Mouse (Mus musculus) hindbrain, embryonic 15.5 days (tissue): ENCODE results near the gene Lalba. TPM values are rescaled to one million over a fixed set of nuclear protein-coding genes. Genes with fewer than 3 reads are reported as not detected.
"Not testable (repeated sequence)": the region's sequence is repeated elsewhere in the genome, so short reads cannot be mapped to it uniquely, and the experiment has no call there.

ENCODE experiments used
- ATAC-seq: fragments of 200-750 bp; cut with Nextera tagmentation; 2 replicates; pipeline ENCODE4 v1.8.0; 2017; ENCODE audit warnings: low read depth, moderate number of reproducible peaks, moderate TSS enrichment; ENCODE audit not compliant: low FRiP score
- H3K27ac ChIP-seq: fragments of 300-500 bp; sonication (generic); replicated peaks from 2 replicates; pipeline ENCODE4 v1.5.1; 2015; ENCODE audit warnings: mild to moderate bottlenecking, inconsistent platforms
- H3K27me3 ChIP-seq: fragments of 300-500 bp; sonication (generic); 2 replicates; pipeline ENCODE4 v1.6.1; 2015; ENCODE audit warnings: control low read depth, inconsistent platforms
- H3K36me3 ChIP-seq: fragments of 300-500 bp; sonication (generic); 2 replicates; pipeline ENCODE4 v1.6.1; 2015; ENCODE audit warnings: control low read depth, inconsistent platforms
- H3K4me1 ChIP-seq: fragments of 300-500 bp; sonication (generic); replicated peaks from 2 replicates; pipeline ENCODE4 v1.6.1; 2015; ENCODE audit warnings: control low read depth, inconsistent platforms
- H3K4me2 ChIP-seq: fragments of 300-500 bp; sonication (generic); 2 replicates; pipeline ENCODE4 v1.6.1; 2015; ENCODE audit warnings: moderate library complexity, mild to moderate bottlenecking, inconsistent platforms
- H3K4me3 ChIP-seq: fragments of 300-500 bp; sonication (generic); 2 replicates; pipeline ENCODE4 v1.5.1; 2015; ENCODE audit warnings: mild to moderate bottlenecking, inconsistent platforms
- H3K9ac ChIP-seq: fragments of 300-500 bp; sonication (generic); 2 replicates; pipeline ENCODE4 v1.6.1; 2015; ENCODE audit warnings: inconsistent platforms
- H3K9me3 ChIP-seq: fragments of 300-500 bp; sonication (generic); 2 replicates; pipeline ENCODE4 v1.6.1; 2016; ENCODE audit warnings: control low read depth, inconsistent platforms
- WGBS: fragments of 180-500 bp; shearing (Covaris S2); methylation state at CpG from one replicate; pipeline ENCODE4 v1.1.7; 2015; 5-methylcytosine and 5-hydroxymethylcytosine counted together
- polyA plus RNA-seq: library from polyadenylated mRNA; unstranded; fragments of >200 nt; fragmentation: Nextera tagmentation; extraction: Ambion mirVana; gene quantifications from 2 replicates; pipeline ENCODE4 v1.2.1, GENCODE M21; 2015

Lalba gene
- polyA plus RNA-seq, 1 experiment from 2014 or later = not detected

DNA sequence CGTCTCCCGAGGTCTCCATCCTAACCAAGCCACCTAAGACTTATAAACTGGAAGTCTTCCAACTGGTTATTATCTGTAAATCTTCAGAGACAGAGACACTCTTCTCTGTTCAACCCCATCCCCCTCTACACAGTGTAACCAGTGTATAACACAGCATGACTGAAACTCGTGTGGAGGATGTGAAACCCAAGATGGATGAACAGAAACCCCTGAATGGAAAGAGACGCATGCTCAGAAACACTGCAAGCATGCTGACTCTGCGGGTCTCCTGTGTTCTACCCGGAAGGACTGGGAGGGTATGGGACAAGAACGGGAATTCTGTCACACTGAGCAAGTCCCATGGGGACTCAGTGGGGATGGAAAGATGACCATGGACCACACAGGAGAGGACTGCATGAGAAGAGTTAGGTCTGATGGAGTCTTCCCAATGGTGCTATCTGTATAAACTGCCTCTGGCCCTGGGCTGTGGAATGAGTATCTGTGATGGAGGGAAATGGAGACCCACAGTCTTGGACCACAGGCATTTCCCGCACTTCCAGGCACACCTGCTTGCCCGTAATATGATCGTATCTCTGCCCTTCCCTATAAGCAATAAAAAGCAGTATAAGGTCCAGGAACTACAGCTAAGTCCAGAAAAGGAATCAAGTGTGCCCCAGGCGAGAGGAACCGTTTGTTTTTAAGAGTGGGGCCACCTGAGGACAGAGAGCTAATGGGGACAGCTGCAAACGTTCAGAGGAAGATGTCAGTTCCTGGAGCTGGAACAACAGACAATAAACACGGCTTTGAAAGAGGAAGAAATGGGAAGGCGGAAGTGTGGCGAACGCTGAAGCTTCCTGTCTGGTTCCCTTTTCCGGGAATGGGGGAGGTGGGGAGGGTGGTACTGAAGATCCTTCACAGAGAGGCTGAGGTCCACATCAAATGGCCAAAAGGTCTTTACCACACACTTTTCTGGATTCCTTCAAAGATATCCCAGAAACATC is 1.7 kb upstream of the Lalba start:
- Histone ChIP-seq H3K4me2 (no peak overlapping the region), H3K9ac (no peak overlapping the region), H3K9me3 (no peaks in the 10 kb centered on the region), H3K27ac (no peak overlapping the region), H3K4me1 (no peaks in the 10 kb centered on the region), H3K36me3 (no peaks in the 10 kb centered on the region), H3K27me3 (no peaks in the 10 kb centered on the region), H3K4me3 (no peak overlapping the region)
- WGBS = 79% methylated on average over 18 of the region's 18 CpGs
- no peak for ATAC-seq

DNA sequence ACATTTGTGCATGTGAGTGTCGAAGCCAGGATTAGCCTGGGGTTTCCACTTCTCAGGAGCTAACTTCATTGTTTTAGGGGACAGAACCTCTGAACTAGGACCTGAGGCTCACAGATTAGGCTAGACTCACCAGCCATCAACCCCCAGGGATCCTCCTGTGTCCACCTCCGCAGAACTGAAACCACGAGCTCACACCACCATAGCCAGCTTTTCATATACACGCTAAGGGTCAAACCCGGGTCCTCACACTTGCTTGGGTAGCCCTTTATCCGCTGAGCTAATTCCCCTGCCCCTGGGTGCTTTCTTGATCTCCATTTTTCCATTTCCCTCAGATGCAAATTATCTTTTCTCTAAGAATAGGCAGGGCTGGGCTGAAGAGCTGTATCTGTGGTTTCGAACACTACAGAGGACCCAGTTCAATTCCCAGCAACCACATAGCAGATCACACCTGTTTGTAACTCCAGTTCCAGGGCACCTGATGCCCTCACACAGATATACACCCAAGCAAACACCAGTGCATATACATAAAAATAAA is 2.9 kb downstream of the Lalba start:
- Histone ChIP-seq H3K27me3 (no peaks in the 10 kb centered on the region), H3K4me1 (no peaks in the 10 kb centered on the region), H3K9me3 (no peaks in the 10 kb centered on the region), H3K4me2 (no peak overlapping the region), H3K27ac (no peak overlapping the region), H3K36me3 (no peaks in the 10 kb centered on the region), H3K4me3 (no peak overlapping the region), H3K9ac (no peak overlapping the region)
- ATAC-seq = no peak
- 76% methylated on average over 7 of the region's 7 CpGs for WGBS

DNA sequence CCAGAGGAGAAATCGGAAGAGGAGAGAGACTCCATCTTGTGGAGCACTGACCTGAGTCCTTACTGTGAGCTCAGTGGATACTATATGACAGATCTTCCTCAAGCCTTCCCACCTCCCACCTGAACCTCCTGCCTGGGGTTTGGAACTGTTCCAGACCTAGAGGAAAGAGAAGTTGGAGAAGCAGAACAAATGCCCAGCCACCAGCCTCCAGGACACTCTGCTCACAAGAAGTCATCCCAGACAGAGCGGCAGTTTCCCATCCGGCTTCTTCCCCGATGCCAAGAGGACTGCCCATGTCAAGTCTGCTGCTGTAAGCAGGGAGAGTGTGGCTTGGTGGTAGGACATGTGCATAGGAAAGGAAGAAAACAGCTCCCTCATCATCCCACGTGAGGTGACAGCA is 6.2 kb downstream of the Lalba start:
- ATAC-seq = no peak
- Histone ChIP-seq H3K4me2 (no peak overlapping the region), H3K4me1 (no peaks in the 10 kb centered on the region), H3K27ac (no peak overlapping the region), H3K9ac (no peak overlapping the region), H3K36me3 (no peaks in the 10 kb centered on the region), H3K9me3 (no peaks in the 10 kb centered on the region), H3K27me3 (no peaks in the 10 kb centered on the region), H3K4me3 (no peak overlapping the region)
- WGBS = 76% methylated on average over 5 of the region's 5 CpGs

DNA sequence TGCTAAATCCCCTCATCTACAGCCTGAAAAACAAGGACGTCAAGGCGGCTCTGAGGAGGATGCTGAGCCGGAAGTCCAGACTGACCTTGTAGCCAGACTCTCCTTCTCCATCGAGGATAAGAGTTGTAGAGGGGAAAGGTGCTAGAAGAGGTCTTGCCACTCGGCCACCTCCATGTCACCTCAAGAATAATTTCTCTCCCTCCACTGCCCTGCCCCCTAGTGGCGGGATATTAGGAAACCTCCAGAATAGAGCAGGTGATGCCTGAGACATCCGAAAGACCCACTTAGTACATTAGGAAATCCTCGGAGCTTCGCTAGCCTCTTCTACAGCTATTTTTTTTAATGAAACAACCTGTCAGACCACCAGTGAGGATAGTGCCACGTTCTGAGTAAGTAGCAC is 7.1 kb downstream of the Lalba start:
- Histone ChIP-seq H3K4me3 (no peak overlapping the region), H3K36me3 (no peaks in the 10 kb centered on the region), H3K9me3 (no peaks in the 10 kb centered on the region), H3K4me1 (no peaks in the 10 kb centered on the region), H3K4me2 (no peak overlapping the region), H3K27ac (no peak overlapping the region), H3K27me3 (no peaks in the 10 kb centered on the region), H3K9ac (no peak overlapping the region)
- WGBS = 60% methylated on average over 10 of the region's 10 CpGs
- ATAC-seq = no peak

DNA sequence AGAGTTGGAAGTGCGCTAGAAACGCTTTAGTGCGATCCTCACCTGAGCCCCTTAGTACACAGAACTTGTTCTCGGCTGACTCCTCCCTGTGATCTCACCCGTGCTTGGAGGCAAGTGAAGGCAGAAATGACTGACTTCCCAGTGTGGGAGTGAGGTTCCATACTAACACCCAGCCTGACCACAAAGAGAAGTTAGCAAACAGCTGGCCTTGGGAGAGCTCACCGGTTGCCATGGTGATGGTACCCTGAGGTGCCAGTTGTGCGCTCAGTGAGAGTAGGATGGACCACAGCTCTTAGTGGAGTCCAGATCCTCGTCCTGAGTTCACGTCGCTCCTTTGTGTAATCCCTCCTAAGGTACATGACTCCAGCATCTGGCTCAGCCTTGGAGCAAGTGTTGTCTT is 7.6 kb downstream of the Lalba start:
- Histone ChIP-seq H3K4me1 (no peaks in the 10 kb centered on the region), H3K9me3 (no peaks in the 10 kb centered on the region), H3K4me3 (no peak overlapping the region), H3K27ac (no peak overlapping the region), H3K9ac (no peak overlapping the region), H3K4me2 (no peak overlapping the region), H3K27me3 (no peaks in the 10 kb centered on the region), H3K36me3 (no peaks in the 10 kb centered on the region)
- ATAC-seq = no peak
- WGBS = 77% methylated on average over 10 of the region's 10 CpGs

DNA sequence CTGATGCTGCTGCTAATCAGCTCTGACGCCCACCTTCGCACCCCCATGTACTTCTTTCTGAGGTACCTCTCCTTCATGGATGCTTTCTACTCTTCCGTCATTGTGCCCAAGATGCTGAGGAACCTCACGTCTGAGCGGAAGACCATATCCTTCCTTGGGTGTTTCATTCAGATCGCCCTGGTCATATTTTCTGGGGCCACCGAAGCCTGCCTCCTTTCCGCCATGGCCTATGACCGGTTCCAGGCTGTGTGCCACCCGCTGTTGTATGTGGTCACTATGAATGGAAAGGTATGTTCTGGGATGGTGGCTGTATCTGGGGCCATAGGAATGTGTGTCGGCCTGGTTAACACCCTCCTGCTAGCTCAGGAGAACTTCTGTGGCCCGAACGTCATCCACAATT is 11.0 kb downstream of the Lalba start:
- no peak for ATAC-seq
- 0 out of 2 replicates have a peak, but pooled peaks cover 2% of the 10 kb centered on the region for H3K9me3 ChIP-seq
- H3K4me3 ChIP-seq = no peak overlapping the region
- no peaks in the 10 kb centered on the region for H3K4me1 ChIP-seq
- H3K27ac ChIP-seq = no peak overlapping the region
- no peaks in the 10 kb centered on the region for H3K36me3 ChIP-seq
- 94% methylated on average over 13 of the region's 13 CpGs for WGBS
- H3K4me2 ChIP-seq = no peak overlapping the region
- no peak overlapping the region for H3K9ac ChIP-seq
- no peaks in the 10 kb centered on the region for H3K27me3 ChIP-seq

DNA sequence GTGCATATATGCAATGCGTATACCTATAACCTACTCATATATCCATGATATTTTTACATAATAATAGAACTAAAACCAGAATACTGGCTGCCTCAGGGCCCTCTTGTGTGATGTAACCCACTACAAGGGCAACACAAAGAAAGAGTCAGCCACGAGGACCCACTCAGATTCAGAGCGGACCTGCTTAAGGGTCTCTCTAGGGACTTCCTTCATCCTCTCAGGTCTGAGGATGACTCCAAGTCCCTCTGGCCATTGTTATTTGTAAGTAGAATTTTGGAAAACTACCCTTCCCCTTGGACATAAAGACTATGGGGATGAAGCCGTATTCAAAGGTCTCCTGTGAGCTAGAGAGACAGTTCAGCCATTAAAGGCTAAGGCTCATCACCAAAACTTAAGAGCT is 12.9 kb downstream of the Lalba start, which contains the start of gene OR5BS1P:
Gene OR5BS1P, plus strand, starts transcription at position 301 of the 400 bp plus-strand sequence.
- Histone ChIP-seq H3K4me1 (no peaks in the 10 kb centered on the region), H3K27ac (no peak within 1 kb of the TSS), H3K27me3 (no peaks in the 10 kb centered on the region), H3K9me3 (0 out of 2 replicates have a peak, but pooled peaks cover 2% of the 10 kb centered on the region), H3K4me3 (no peak within 1 kb of the TSS), H3K36me3 (no peaks in the 10 kb centered on the region), H3K4me2 (no peak within 1 kb of the TSS), H3K9ac (no peak within 1 kb of the TSS)
- no peak for ATAC-seq
- WGBS = 93% methylated on average over 4 of the region's 4 CpGs

DNA sequence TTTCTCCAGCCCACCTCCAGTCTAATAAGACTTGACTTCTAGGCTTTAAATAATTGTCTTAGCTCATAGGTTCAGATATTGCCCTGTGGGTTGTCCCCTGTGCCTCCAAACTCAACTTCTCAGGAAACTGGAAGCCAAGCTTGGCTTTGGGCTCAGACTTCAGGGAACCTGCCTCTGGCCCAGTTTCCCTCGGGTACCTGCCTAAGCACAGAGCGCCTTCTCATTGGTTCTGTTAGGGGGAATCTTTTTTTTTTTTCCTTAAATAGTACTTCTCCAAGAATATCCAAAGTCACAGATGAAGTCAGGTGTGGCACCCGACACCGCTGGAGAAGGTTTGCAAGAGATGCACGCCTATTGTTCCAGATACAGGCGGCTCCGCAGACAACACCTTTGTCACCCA is 30.2 kb downstream of the Lalba start, which contains the start of gene Olfr281:
Gene Olfr281, plus strand, starts transcription at position 301 of the 400 bp plus-strand sequence.
- no peak for ATAC-seq
- Histone ChIP-seq H3K36me3 (no peaks in the 10 kb centered on the region), H3K9ac (no peak within 1 kb of the TSS), H3K27me3 (no peaks in the 10 kb centered on the region), H3K4me2 (no peak within 1 kb of the TSS), H3K4me3 (no peak within 1 kb of the TSS), H3K4me1 (no peaks in the 10 kb centered on the region), H3K27ac (no peak within 1 kb of the TSS), H3K9me3 (no peaks in the 10 kb centered on the region)
- 91% methylated on average over 7 of the region's 7 CpGs for WGBS

DNA sequence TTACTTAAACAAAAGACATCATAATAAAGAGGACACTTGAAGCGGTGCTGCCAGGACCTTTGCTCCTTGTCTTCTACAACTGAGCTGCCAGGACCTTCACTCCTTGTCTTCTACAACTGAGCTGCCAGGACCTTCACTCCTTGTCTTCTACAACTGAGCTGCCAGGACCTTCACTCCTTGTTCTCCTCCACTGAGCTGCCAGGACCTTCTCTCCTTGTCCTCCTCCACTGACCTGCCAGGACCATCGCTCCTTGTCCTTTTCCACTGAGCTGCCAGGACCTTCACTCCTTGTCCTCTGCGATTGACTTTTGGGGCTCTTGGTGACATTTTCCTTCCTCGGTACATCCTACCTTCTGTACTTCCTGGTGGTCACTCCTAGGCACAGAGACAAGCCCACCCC is 34.0 kb downstream of the Lalba start:
- no peak overlapping the region for H3K9ac ChIP-seq
- WGBS = 49% methylated on average over 4 of the region's 4 CpGs
- no peak overlapping the region for H3K27ac ChIP-seq
- peak overlapping the region; percentile 25; the same call in 1 of the 2 replicates for H3K4me2 ChIP-seq
- no peaks in the 10 kb centered on the region for H3K36me3 ChIP-seq
- H3K4me1 ChIP-seq = no peaks in the 10 kb centered on the region
- H3K9me3 ChIP-seq = no peaks in the 10 kb centered on the region
- no peak overlapping the region for H3K4me3 ChIP-seq
- H3K27me3 ChIP-seq = no peaks in the 10 kb centered on the region
- no peak for ATAC-seq

GRCm38 (mm10) chr15:98444561-98444960 is 38.0 kb downstream of the Lalba start:
- Histone ChIP-seq H3K27ac (no peak overlapping the region), H3K27me3 (no peaks in the 10 kb centered on the region), H3K4me2 (no peak overlapping the region), H3K4me1 (no peaks in the 10 kb centered on the region), H3K4me3 (no peak overlapping the region), H3K36me3 (no peaks in the 10 kb centered on the region), H3K9me3 (no peaks in the 10 kb centered on the region), H3K9ac (no peak overlapping the region)
- WGBS = 84% methylated on average over 3 of the region's 3 CpGs
- ATAC-seq = no peak

- not testable (repeated sequence) for H3K4me3 ChIP-seq, H3K9ac ChIP-seq, ATAC-seq, H3K4me2 ChIP-seq, H3K27me3 ChIP-seq, H3K4me1 ChIP-seq, H3K9me3 ChIP-seq, H3K36me3 ChIP-seq, H3K27ac ChIP-seq
- WGBS = 86% methylated on average over 5 of the region's 5 CpGs
These were observed 51.6 kb downstream of the Lalba start, which contains the start of gene Olfr282 for GRCm38 (mm10) chr15:98430925-98431324. Olfr282 (plus strand) TSS chr15:98431225.
